Mouse (Mus musculus): ENCODE results near the gene Grxcr1. TPM values are rescaled to one million over a fixed set of nuclear protein-coding genes. Genes with fewer than 3 reads are reported as not detected.

The Grxcr1 gene
- 0.21 and 0.43 TPM in 2 replicates for polyA plus RNA-seq (2015; fragmentation: Nextera tagmentation; extraction: Ambion mirVana)

GRCm38 (mm10) chr5:68031744-68032143, at the start of gene Grxcr1:
Grxcr1 (plus strand) TSS chr5:68031835.
- no peak for ATAC-seq (ENCODE audit: low FRiP score)
- H3K4me3 ChIP-seq, result no peak within 1 kb of the TSS
- no peaks in the 10 kb centered on the region for H3K36me3 ChIP-seq
- no peaks in the 10 kb centered on the region for H3K9me3 ChIP-seq
- H3K4me2 ChIP-seq, result no peak within 1 kb of the TSS
- no peaks in the 10 kb centered on the region for H3K27me3 ChIP-seq
- no peak within 1 kb of the TSS for H3K27ac ChIP-seq
- WGBS, result 83% methylated on average over 6 of the region's 6 CpGs
- no peak within 1 kb of the TSS for H3K9ac ChIP-seq
- H3K4me1 ChIP-seq (replicated peaks), result no peaks in the 10 kb centered on the region

DNA sequence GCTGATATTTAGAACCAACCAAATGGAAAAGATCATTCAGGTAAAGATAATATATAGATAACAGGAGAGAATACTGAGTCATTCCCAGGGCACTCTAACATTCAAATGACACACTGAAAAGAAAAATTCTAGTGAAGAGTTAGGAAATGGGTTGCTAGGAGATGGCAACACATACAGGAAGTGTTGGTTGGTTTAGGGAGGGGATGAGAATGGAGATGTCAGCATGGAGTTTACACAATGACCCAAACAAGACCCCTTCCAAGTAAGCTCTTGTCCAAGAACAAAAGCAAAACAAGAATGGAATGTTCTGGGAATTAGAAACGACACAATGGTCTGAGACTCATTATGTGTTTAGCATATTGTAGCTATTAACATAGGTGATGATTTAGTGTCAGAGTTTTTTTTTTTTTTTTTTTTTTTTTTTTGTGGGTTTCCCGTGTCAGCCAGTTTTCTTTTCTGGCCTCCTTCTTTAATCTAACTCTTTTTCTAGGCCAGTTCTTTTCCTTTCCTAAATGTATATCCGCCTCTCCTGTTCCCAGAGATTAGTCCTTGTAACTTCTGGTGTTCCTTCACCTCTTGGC, 49.6 kb upstream of the Grxcr1 start:
- Histone ChIP-seq H3K36me3 (no peaks in the 10 kb centered on the region), H3K4me1 (replicated peaks) (no peaks in the 10 kb centered on the region), H3K27ac (no peak overlapping the region), H3K9me3 (no peaks in the 10 kb centered on the region), H3K27me3 (0 out of 2 replicates have a peak, but pooled peaks cover 10% of the 10 kb centered on the region), H3K9ac (no peak overlapping the region), H3K4me2 (no peak overlapping the region), H3K4me3 (no peak overlapping the region)
- 35% methylated on average over 3 of the region's 3 CpGs for WGBS
- ATAC-seq (ENCODE audit: low FRiP score), result no peak

- Histone ChIP-seq H3K9me3 (no peaks in the 10 kb centered on the region), H3K9ac (no peak overlapping the region), H3K36me3 (no peaks in the 10 kb centered on the region), H3K4me1 (replicated peaks) (no peaks in the 10 kb centered on the region), H3K4me3 (no peak overlapping the region), H3K27me3 (no peaks in the 10 kb centered on the region), H3K4me2 (no peak overlapping the region), H3K27ac (no peak overlapping the region)
- ATAC-seq (ENCODE audit: low FRiP score), result no peak
These were observed 41.2 kb upstream of the Grxcr1 start for GRCm38 (mm10) chr5:67990426-67990825.

DNA sequence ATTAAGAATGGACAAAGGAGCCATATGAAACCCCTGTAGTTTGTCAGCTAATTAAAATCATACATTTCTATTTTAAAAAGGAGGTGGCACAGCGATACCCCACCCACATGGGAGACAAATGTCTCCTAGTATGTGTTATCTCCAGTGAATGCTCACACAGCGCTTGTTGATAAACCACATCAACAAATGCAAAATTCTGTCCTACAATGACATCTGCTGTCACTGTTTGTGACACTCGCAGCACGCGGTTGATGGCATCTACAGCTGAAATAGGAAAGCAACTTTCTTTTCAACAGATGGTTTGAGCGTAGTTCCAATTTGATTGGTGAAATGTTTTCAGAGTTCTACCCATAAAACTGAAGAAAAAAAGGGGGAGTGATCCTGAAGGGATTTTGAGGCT, 29.0 kb upstream of the Grxcr1 start:
- no peaks in the 10 kb centered on the region for H3K9me3 ChIP-seq
- H3K27ac ChIP-seq, result no peak overlapping the region
- no peaks in the 10 kb centered on the region for H3K27me3 ChIP-seq
- no peaks in the 10 kb centered on the region for H3K36me3 ChIP-seq
- H3K4me2 ChIP-seq, result no peak overlapping the region
- no peak overlapping the region for H3K4me3 ChIP-seq
- no peak for ATAC-seq (ENCODE audit: low FRiP score)
- no peak overlapping the region for H3K9ac ChIP-seq
- H3K4me1 ChIP-seq (replicated peaks), result no peaks in the 10 kb centered on the region; the same call in 1 of the 2 replicates
- WGBS, result 91% methylated on average over 6 of the region's 6 CpGs

DNA sequence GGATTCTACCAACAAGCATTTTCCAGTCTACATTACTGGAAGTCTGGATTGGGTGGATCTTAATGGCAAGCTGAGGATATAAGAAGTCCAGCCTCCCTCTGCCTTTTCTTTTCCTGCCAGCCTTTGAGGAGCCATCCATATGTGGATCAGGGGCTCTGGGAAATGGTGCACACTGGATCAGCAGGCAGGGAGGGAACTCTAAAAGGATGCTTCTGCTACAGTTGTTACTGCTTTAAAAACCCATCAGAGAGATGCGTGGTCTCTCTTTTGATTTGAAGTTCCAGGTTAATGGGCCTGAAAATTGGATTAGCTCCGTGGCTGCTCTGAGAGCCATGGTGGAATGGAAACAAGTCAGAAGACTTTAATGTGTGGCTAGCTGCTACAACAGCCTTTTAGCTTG, 27.7 kb upstream of the Grxcr1 start:
- no peak overlapping the region for H3K9ac ChIP-seq
- H3K27ac ChIP-seq, result 0 out of 2 replicates have a peak overlapping the region, but pooled peaks have one; percentile 12
- no peaks in the 10 kb centered on the region for H3K27me3 ChIP-seq
- no peaks in the 10 kb centered on the region for H3K9me3 ChIP-seq
- no peaks in the 10 kb centered on the region; the same call in 1 of the 2 replicates for H3K4me1 ChIP-seq (replicated peaks)
- no peak overlapping the region for H3K4me3 ChIP-seq
- H3K4me2 ChIP-seq, result no peak overlapping the region
- 25% methylated on average over 2 of the region's 2 CpGs for WGBS
- ATAC-seq (ENCODE audit: low FRiP score), result no peak
- no peaks in the 10 kb centered on the region for H3K36me3 ChIP-seq

DNA sequence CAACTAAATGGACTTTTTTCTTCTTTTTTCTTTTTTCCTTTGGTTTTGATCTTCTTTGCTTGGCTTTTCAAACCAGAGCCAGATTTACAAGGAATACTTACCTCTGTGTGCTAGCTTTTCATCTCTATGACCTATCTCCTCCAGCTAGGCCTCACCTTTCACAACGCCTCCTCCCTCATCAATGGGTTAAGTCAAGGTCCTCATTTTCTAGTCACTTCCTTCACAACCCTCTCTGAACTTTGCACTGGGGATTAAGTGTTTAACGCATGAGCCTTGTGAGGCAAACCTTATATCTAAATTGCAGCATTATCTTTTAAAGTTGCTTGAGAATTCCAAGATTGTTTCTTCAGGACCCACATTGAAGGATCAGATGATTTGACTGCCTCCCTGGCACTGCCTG, 27.2 kb upstream of the Grxcr1 start:
- no peak overlapping the region for H3K27ac ChIP-seq
- H3K27me3 ChIP-seq, result no peaks in the 10 kb centered on the region
- no peak overlapping the region for H3K4me2 ChIP-seq
- WGBS, result 79% methylated on average over 2 of the region's 2 CpGs
- H3K4me3 ChIP-seq, result no peak overlapping the region
- no peak overlapping the region for H3K9ac ChIP-seq
- no peak for ATAC-seq (ENCODE audit: low FRiP score)
- no peaks in the 10 kb centered on the region for H3K36me3 ChIP-seq
- H3K9me3 ChIP-seq, result no peaks in the 10 kb centered on the region
- no peaks in the 10 kb centered on the region; the same call in 1 of the 2 replicates for H3K4me1 ChIP-seq (replicated peaks)

GRCm38 (mm10) chr5:68007074-68007473, 24.6 kb upstream of the Grxcr1 start:
- WGBS, result 89% methylated on average over 4 of the region's 4 CpGs
- H3K27me3 ChIP-seq, result no peaks in the 10 kb centered on the region
- no peak overlapping the region for H3K27ac ChIP-seq
- H3K4me1 ChIP-seq (replicated peaks), result no peaks in the 10 kb centered on the region; the same call in 1 of the 2 replicates
- ATAC-seq (ENCODE audit: low FRiP score), result no peak
- no peaks in the 10 kb centered on the region for H3K36me3 ChIP-seq
- no peak overlapping the region for H3K9ac ChIP-seq
- H3K4me3 ChIP-seq, result no peak overlapping the region
- no peaks in the 10 kb centered on the region for H3K9me3 ChIP-seq
- no peak overlapping the region for H3K4me2 ChIP-seq

GRCm38 (mm10) chr5:68011569-68011968, 20.1 kb upstream of the Grxcr1 start:
- H3K9me3 ChIP-seq, result no peaks in the 10 kb centered on the region
- no peak for ATAC-seq (ENCODE audit: low FRiP score)
- no peaks in the 10 kb centered on the region for H3K4me1 ChIP-seq (replicated peaks)
- WGBS, result 79% methylated on average over 3 of the region's 3 CpGs
- H3K27ac ChIP-seq, result no peak overlapping the region
- no peak overlapping the region for H3K9ac ChIP-seq
- H3K4me3 ChIP-seq, result no peak overlapping the region
- no peaks in the 10 kb centered on the region for H3K27me3 ChIP-seq
- H3K4me2 ChIP-seq, result no peak overlapping the region
- H3K36me3 ChIP-seq, result no peaks in the 10 kb centered on the region

DNA sequence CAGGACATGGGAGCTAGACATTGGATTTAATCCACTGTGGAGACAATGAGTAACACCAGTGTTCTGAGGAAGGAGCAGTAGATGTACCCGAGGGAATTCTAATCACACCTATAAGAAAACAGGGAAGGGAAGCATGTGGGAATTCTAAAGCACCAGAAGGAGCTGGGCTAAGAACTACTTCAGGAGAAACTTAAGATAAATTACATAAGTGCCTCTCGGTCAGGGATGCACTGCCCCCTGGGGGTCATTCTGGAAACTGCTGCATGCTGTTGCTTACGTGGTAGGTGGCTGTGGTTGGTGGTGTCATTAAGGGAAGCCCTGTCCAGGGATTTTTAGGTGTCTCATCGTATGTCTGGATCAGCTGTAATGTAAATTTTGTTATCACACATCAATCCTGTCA, 19.0 kb upstream of the Grxcr1 start:
- peak; percentile 36; the same call in 1 of the 2 replicates for ATAC-seq (ENCODE audit: low FRiP score)
- no peak overlapping the region for H3K9ac ChIP-seq
- H3K4me3 ChIP-seq, result no peak overlapping the region
- WGBS, result 21% methylated on average over 4 of the region's 4 CpGs
- no peaks in the 10 kb centered on the region for H3K9me3 ChIP-seq
- H3K27me3 ChIP-seq, result no peaks in the 10 kb centered on the region
- no peaks in the 10 kb centered on the region for H3K4me1 ChIP-seq (replicated peaks)
- H3K27ac ChIP-seq, result no peak overlapping the region
- no peak overlapping the region for H3K4me2 ChIP-seq
- H3K36me3 ChIP-seq, result no peaks in the 10 kb centered on the region

GRCm38 (mm10) chr5:68020870-68021269, 10.8 kb upstream of the Grxcr1 start:
- no peaks in the 10 kb centered on the region for H3K9me3 ChIP-seq
- no peaks in the 10 kb centered on the region for H3K27me3 ChIP-seq
- no peak overlapping the region for H3K4me3 ChIP-seq
- no peak overlapping the region for H3K4me2 ChIP-seq
- H3K36me3 ChIP-seq, result no peaks in the 10 kb centered on the region
- H3K27ac ChIP-seq, result no peak overlapping the region
- ATAC-seq (ENCODE audit: low FRiP score), result no peak
- H3K4me1 ChIP-seq (replicated peaks), result no peaks in the 10 kb centered on the region
- 82% methylated on average over 2 of the region's 2 CpGs for WGBS
- H3K9ac ChIP-seq, result no peak overlapping the region

GRCm38 (mm10) chr5:68026658-68027422, 4.8 kb upstream of the Grxcr1 start:
- no peaks in the 10 kb centered on the region for H3K9me3 ChIP-seq
- no peak overlapping the region for H3K4me2 ChIP-seq
- H3K36me3 ChIP-seq, result no peaks in the 10 kb centered on the region
- H3K27me3 ChIP-seq, result no peaks in the 10 kb centered on the region
- peak; percentile 75; the same call in 1 of the 2 replicates for ATAC-seq (ENCODE audit: low FRiP score)
- H3K9ac ChIP-seq, result no peak overlapping the region
- H3K4me1 ChIP-seq (replicated peaks), result no peaks in the 10 kb centered on the region
- H3K4me3 ChIP-seq, result no peak overlapping the region
- H3K27ac ChIP-seq, result no peak overlapping the region
- 43% methylated on average over 2 of the region's 2 CpGs for WGBS

DNA sequence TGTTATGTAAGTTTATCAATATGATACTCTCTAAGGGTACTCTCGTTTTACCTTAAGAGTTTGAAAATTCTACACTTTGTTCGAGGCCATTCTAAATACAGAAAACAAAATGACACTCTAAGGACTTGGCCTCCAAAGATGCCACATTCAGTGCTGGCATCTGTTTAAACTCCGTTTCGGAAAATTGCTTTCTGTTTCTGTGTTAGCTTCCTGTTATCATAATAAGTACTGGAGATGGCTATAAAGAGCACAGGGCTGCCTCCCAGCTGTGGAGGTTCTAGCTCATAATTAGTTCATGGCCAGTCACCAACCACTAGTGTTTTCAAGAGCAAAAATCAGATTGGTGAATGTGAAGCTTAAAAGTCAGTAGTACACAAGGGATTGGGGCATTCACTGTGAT, 4.2 kb upstream of the Grxcr1 start:
- ATAC-seq (ENCODE audit: low FRiP score), result 0 out of 2 replicates have a peak, but pooled peaks have one; percentile 36
- WGBS, result 80% methylated on average over 4 of the region's 4 CpGs

DNA sequence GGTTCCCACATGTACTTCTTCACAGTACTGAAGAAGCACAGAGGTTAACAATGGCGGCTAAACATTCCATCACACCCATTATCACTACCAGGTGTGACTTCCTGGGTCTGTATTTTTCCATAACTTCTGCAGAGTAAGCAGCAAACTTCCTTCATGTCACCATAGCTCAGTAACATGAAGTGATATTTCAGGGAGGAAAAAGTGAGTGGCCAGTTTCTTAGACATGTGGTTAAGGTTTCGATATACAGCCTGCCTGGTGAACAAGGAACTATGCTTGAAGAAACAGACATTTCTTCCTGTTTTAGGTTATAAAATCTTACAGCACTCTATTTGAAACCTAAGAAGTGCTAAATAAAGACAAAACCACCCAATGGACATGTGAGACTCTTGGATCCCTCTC, 1.7 kb downstream of the Grxcr1 start:
- 97% methylated on average over 2 of the region's 2 CpGs for WGBS
- Histone ChIP-seq H3K4me3 (no peak overlapping the region), H3K4me2 (no peak overlapping the region), H3K27ac (no peak overlapping the region), H3K4me1 (replicated peaks) (no peaks in the 10 kb centered on the region), H3K27me3 (no peaks in the 10 kb centered on the region), H3K36me3 (no peaks in the 10 kb centered on the region), H3K9ac (no peak overlapping the region), H3K9me3 (no peaks in the 10 kb centered on the region)
- ATAC-seq (ENCODE audit: low FRiP score), result no peak

More for the DNA sequence above, 4.2 kb upstream of the Grxcr1 start:
- H3K27me3 ChIP-seq, result no peaks in the 10 kb centered on the region
- no peak overlapping the region for H3K27ac ChIP-seq
- no peaks in the 10 kb centered on the region for H3K9me3 ChIP-seq
- H3K36me3 ChIP-seq, result no peaks in the 10 kb centered on the region
- H3K9ac ChIP-seq, result no peak overlapping the region
- H3K4me3 ChIP-seq, result no peak overlapping the region
- H3K4me1 ChIP-seq (replicated peaks), result no peaks in the 10 kb centered on the region
- no peak overlapping the region for H3K4me2 ChIP-seq
